Mouse (Mus musculus) hindbrain, embryonic 11.5 days (tissue): Measurements from ENCODE around the gene 1700123L14Rik. TPM values are rescaled to one million over a fixed set of nuclear protein-coding genes. Genes with fewer than 3 reads are reported as not detected.
A peak's percentile ranks its signal among the peaks of the same experiment; 100 is the strongest.

Experiments
- ATAC-seq: fragments of 200-750 bp; cut with Nextera tagmentation; 2 replicates; pipeline ENCODE4 v1.8.0; 2017; ENCODE audit warnings: mild to moderate bottlenecking, moderate TSS enrichment, moderate library complexity; ENCODE audit not compliant: low FRiP score
- DNase-seq: peaks from one replicate; pipeline ENCODE4 v3.0.0-alpha.2; 2015; ENCODE audit warnings: low spot score
- H3K27ac ChIP-seq: fragments of 300-500 bp; sonication (generic); 2 replicates; pipeline ENCODE4 v1.5.1; 2014; ENCODE audit warnings: mild to moderate bottlenecking, low read depth, low read length
- H3K27me3 ChIP-seq: fragments of 300-500 bp; sonication (generic); 2 replicates; pipeline ENCODE4 v1.6.1; 2014; ENCODE audit warnings: mild to moderate bottlenecking, low read length, moderate library complexity, mixed read lengths; ENCODE audit not compliant: control insufficient read depth, insufficient read depth
- H3K36me3 ChIP-seq: fragments of 300-500 bp; sonication (generic); 2 replicates; pipeline ENCODE4 v1.6.1; 2014; ENCODE audit warnings: mild to moderate bottlenecking, low read length, moderate library complexity, mixed read lengths; ENCODE audit not compliant: control insufficient read depth, insufficient read depth
- H3K4me1 ChIP-seq: fragments of 300-500 bp; sonication (generic); replicated peaks from 2 replicates; pipeline ENCODE4 v1.6.1; 2014; ENCODE audit warnings: low read length, mixed read lengths; ENCODE audit not compliant: control insufficient read depth, insufficient read depth
- H3K4me2 ChIP-seq: fragments of 300-500 bp; sonication (generic); replicated peaks from 2 replicates; pipeline ENCODE4 v1.6.1; 2014; ENCODE audit warnings: mild to moderate bottlenecking, low read depth, low read length
- H3K4me3 ChIP-seq: fragments of 300-500 bp; sonication (generic); 2 replicates; pipeline ENCODE4 v1.5.1; 2014; ENCODE audit warnings: low read depth, low read length
- H3K9ac ChIP-seq: fragments of 300-500 bp; sonication (generic); 2 replicates; pipeline ENCODE4 v1.6.1; 2014; ENCODE audit warnings: low read depth, low read length
- H3K9me3 ChIP-seq: fragments of 300-500 bp; sonication (generic); 2 replicates; pipeline ENCODE4 v1.6.1; 2016; ENCODE audit warnings: low read length; ENCODE audit not compliant: control insufficient read depth
- WGBS: fragments of 180-500 bp; shearing (Covaris S2); extraction: QIAGEN DNeasy Blood & Tissue Kit; methylation state at CpG from one replicate; pipeline ENCODE4 v1.1.7; 2014; 5-methylcytosine and 5-hydroxymethylcytosine counted together
- polyA plus RNA-seq: library from polyadenylated mRNA; unstranded; fragments of >200 nt; fragmentation: Nextera tagmentation; extraction: Ambion mirVana; gene quantifications from 2 replicates; pipeline ENCODE4 v1.2.1, GENCODE M21; 2014

The 1700123L14Rik gene
- polyA plus RNA-seq, 1 experiment from 2014 or later: not detected

GRCm38 (mm10) chr6:96143326-96143725 is 22.7 kb downstream of the 1700123L14Rik start:
- H3K4me3 ChIP-seq: no peak overlapping the region
- H3K4me1 ChIP-seq: no peaks in the 10 kb centered on the region
- no peaks in the 10 kb centered on the region for H3K27me3 ChIP-seq
- no peaks in the 10 kb centered on the region for H3K9me3 ChIP-seq
- H3K27ac ChIP-seq: no peak overlapping the region
- no peak overlapping the region for H3K9ac ChIP-seq
- H3K36me3 ChIP-seq: no peaks in the 10 kb centered on the region
- ATAC-seq: no peak
- no peak for DNase-seq
- WGBS: 96% methylated on average over 1 of the region's 1 CpGs
- no peak overlapping the region for H3K4me2 ChIP-seq

- under 1% methylated on average over 31 of the region's 32 CpGs for WGBS
- Histone ChIP-seq H3K9me3 (no peaks in the 10 kb centered on the region), H3K27ac (no peak overlapping the region), H3K9ac (peak overlapping the region; percentile 61), H3K36me3 (no peaks in the 10 kb centered on the region), H3K27me3 (no peaks in the 10 kb centered on the region), H3K4me2 (peak overlapping the region; percentile 72), H3K4me3 (peak overlapping the region; percentile 41), H3K4me1 (no peaks in the 10 kb centered on the region)
- peak; percentile 65 for DNase-seq
- ATAC-seq: peak; percentile 75
These were observed 49.3 kb downstream of the 1700123L14Rik start for GRCm38 (mm10) chr6:96116534-96117272.

GRCm38 (mm10) chr6:96116148-96116533 is 49.9 kb downstream of the 1700123L14Rik start:
- DNase-seq (peak; percentile 32), ATAC-seq (no peak)

More at GRCm38 (mm10) chr6:96116148-96116533, 49.9 kb downstream of the 1700123L14Rik start:
- WGBS: 14% methylated on average over 6 of the region's 6 CpGs
- Histone ChIP-seq H3K9ac (peak overlapping the region; percentile 61), H3K27me3 (no peaks in the 10 kb centered on the region), H3K9me3 (no peaks in the 10 kb centered on the region), H3K36me3 (no peaks in the 10 kb centered on the region), H3K4me2 (peak overlapping the region; percentile 72), H3K4me1 (no peaks in the 10 kb centered on the region), H3K4me3 (peak overlapping the region; percentile 41), H3K27ac (no peak overlapping the region)

Other genes starting within 250 kb of the 1700123L14Rik start
- 1.3 and 1.7 TPM in 2 replicates for gene Fam19a1, start 53.1 kb downstream of the 1700123L14Rik start, polyA plus RNA-seq